Mouse (Mus musculus) C2C12 (cell line): ENCODE data around the gene Unc45a.

ENCODE experiments used
- CTCF ChIP-seq: IDR thresholded peaks from one replicate; pipeline ENCODE4 v1.5.1; 2011; ENCODE audit not compliant: control insufficient read depth, insufficient read depth, insufficient read length
- MYOG ChIP-seq: IDR thresholded peaks from one replicate; pipeline ENCODE4 v1.6.1; 2011; ENCODE audit not compliant: control insufficient read depth, insufficient read length; ENCODE audit errors: extremely low read depth

DNA sequence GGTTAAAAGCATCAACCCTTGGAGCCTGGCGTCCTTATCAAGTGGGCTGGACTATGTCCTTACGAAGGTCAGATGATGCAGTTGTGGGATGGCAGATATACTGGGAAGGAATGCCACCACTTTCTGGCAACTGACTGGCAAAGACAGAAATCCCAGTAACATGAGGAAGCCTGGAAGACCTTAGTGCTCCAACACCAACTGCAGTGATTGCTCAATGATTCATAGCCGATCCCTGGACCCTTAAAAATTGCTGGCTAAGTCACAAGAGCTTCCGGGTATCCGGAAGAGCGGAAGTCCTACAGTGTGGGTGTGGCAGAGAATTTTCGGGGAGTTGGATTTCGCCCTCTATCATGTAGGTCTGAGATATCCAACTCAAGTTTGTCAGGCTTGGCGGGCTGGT lies 5.4 kb upstream of the Unc45a start:
- TF ChIP-seq MYOG (no peak), CTCF (no peak)
